In the genomic region with DNA sequence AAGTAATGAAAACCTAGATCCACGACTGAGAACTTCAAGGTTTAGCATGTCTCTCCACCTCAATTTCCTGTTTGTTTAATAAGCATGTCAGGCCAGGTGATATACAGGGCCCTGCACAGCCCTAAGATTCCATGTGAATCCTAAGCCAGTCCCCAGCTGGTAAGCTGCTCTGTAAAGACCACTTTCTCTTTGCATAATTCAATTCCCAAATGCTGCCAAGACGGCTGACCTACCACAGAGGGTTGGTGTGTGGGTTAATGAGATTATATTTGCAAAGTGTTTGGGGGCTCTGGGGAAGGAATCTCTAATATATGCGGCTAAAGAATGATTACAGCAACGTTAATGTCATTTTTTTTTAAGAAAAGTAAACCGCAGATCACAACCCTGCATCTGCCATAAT, we compare ENCODE assay signal across 23 mouse cellular contexts.
DNase-seq lines count a peak whose midpoint lies in the region; ATAC-seq and TF ChIP-seq lines count a peak whose summit lies in the region.
"Had no signal": no experiment of that assay in that cellular context is flagged by ENCODE, and none has a peak within 500 bp of the region (broad histone marks: within the 10 kb centered on the region; RNA-seq: fewer than 3 reads in every experiment).

No protein-coding gene starts in this region.

- ATAC-seq in hindbrain, embryonic 11.5 days (ENCODE audit: low FRiP score) = peak; percentile 60; the same call in 1 of the 2 replicates
- ATAC-seq in hindbrain, embryonic 16.5 days = no peak
- ATAC-seq in hindbrain, postnatal 0 days = no peak
- ATAC-seq in intestine, embryonic 16.5 days = no peak
- ATAC-seq: liver, postnatal 0 days; lung, postnatal 0 days had no signal

- DNase-seq in hindbrain, embryonic 11.5 days (ENCODE audit: low spot score) = peak; percentile 2
- peak; percentile 43 for DNase-seq in MN1 (ENCODE audit: low spot score)
- DNase-seq in Muller cell, postnatal 12 days (ENCODE audit: inconsistent ontology term) = peak; percentile 48
- DNase-seq in hindbrain, postnatal 0 days (ENCODE audit: low spot score) = peak; percentile 44
- DNase-seq in urinary bladder, adult 18-20 months (ENCODE audit: low spot score in 2 of 2) = no peak
- DNase-seq: adrenal gland, postnatal 14 days; cerebellum, adult 9-10 months; gastrocnemius, postnatal 14 days; heart, adult 18-20 months; heart, postnatal 14 days; kidney, adult 18-20 months; kidney, postnatal 4 days; liver, postnatal 0 days; spleen, adult 18-20 months had no signal

- H3K9me3 ChIP-seq in hindbrain, embryonic 11.5 days (ENCODE audit: control insufficient read depth, low read length) = no peaks in the 10 kb centered on the region
- H3K9me3 ChIP-seq in hindbrain, embryonic 16.5 days (ENCODE audit: control insufficient read depth, low read length) = no peaks in the 10 kb centered on the region
- no peaks in the 10 kb centered on the region for H3K9me3 ChIP-seq in hindbrain, postnatal 0 days (ENCODE audit: low read length)
- no peaks in the 10 kb centered on the region for H3K9me3 ChIP-seq in intestine, embryonic 16.5 days (ENCODE audit: control insufficient read depth, low read length)
- H3K9me3 ChIP-seq: embryonic facial prominence, embryonic 15.5 days; heart, embryonic 13.5 days; limb, embryonic 12.5 days; neural tube, embryonic 15.5 days had no signal

- H3K27ac ChIP-seq in hindbrain, embryonic 11.5 days (ENCODE audit: low read depth, low read length) = no peak overlapping the region
- H3K27ac ChIP-seq in hindbrain, embryonic 16.5 days (ENCODE audit: low read depth, low read length) = no peak overlapping the region
- H3K27ac ChIP-seq in hindbrain, postnatal 0 days = no peak overlapping the region
- no peak overlapping the region for H3K27ac ChIP-seq in intestine, embryonic 16.5 days (ENCODE audit: low read length)
- H3K27ac ChIP-seq: embryonic facial prominence, embryonic 15.5 days; heart, embryonic 13.5 days; limb, embryonic 12.5 days; macrophage; neural tube, embryonic 15.5 days had no signal

- no peak overlapping the region for H3K9ac ChIP-seq in hindbrain, embryonic 11.5 days (ENCODE audit: low read depth, low read length)
- no peak overlapping the region for H3K9ac ChIP-seq in hindbrain, embryonic 16.5 days (ENCODE audit: low read depth, low read length)
- no peak overlapping the region for H3K9ac ChIP-seq in hindbrain, postnatal 0 days (replicated peaks; ENCODE audit: low read length)
- no peak overlapping the region for H3K9ac ChIP-seq in intestine, embryonic 16.5 days (ENCODE audit: low read depth, low read length)
- H3K9ac ChIP-seq: embryonic facial prominence, embryonic 15.5 days; heart, embryonic 13.5 days; limb, embryonic 12.5 days; liver, postnatal 0 days; neural tube, embryonic 15.5 days had no signal

- 68% methylated on average over 5 of the region's 5 CpGs for WGBS in hindbrain, embryonic 11.5 days
- WGBS in hindbrain, embryonic 16.5 days = 29% methylated on average over 5 of the region's 5 CpGs
- WGBS in hindbrain, postnatal 0 days = 29% methylated on average over 5 of the region's 5 CpGs
- WGBS in intestine, embryonic 16.5 days = 49% methylated on average over 5 of the region's 5 CpGs

- no peaks in the 10 kb centered on the region for H3K4me1 ChIP-seq in hindbrain, embryonic 11.5 days (replicated peaks; ENCODE audit: control insufficient read depth, insufficient read depth, low read length)
- H3K4me1 ChIP-seq in hindbrain, embryonic 16.5 days (ENCODE audit: control insufficient read depth, insufficient read depth, low read depth, low read length) = peaks cover 4% of the 10 kb centered on the region
- H3K4me1 ChIP-seq in hindbrain, postnatal 0 days (ENCODE audit: insufficient read depth, low read length) = 0 out of 2 replicates have a peak, but pooled peaks cover 3% of the 10 kb centered on the region
- no peaks in the 10 kb centered on the region for H3K4me1 ChIP-seq in intestine, embryonic 16.5 days (ENCODE audit: control insufficient read depth, insufficient read depth, low read length)
- H3K4me1 ChIP-seq: embryonic facial prominence, embryonic 15.5 days; limb, embryonic 12.5 days; neural tube, embryonic 15.5 days had no signal

- no peaks in the 10 kb centered on the region for H3K27me3 ChIP-seq in hindbrain, embryonic 11.5 days (ENCODE audit: control insufficient read depth, insufficient read depth, low read length)
- H3K27me3 ChIP-seq in hindbrain, embryonic 16.5 days (replicated peaks; ENCODE audit: control insufficient read depth, insufficient read depth, low read length) = no peaks in the 10 kb centered on the region
- H3K27me3 ChIP-seq in hindbrain, postnatal 0 days (ENCODE audit: insufficient read depth, low read length) = no peaks in the 10 kb centered on the region
- no peaks in the 10 kb centered on the region for H3K27me3 ChIP-seq in intestine, embryonic 16.5 days (replicated peaks; ENCODE audit: control insufficient read depth, insufficient read depth, low read length)
- H3K27me3 ChIP-seq: embryonic facial prominence, embryonic 15.5 days; heart, embryonic 13.5 days; limb, embryonic 12.5 days; neural tube, embryonic 15.5 days had no signal

- H3K36me3 ChIP-seq in hindbrain, embryonic 11.5 days (ENCODE audit: control insufficient read depth, insufficient read depth, low read length) = no peaks in the 10 kb centered on the region
- no peaks in the 10 kb centered on the region for H3K36me3 ChIP-seq in hindbrain, embryonic 16.5 days (ENCODE audit: control insufficient read depth, insufficient read depth, low read length)
- no peaks in the 10 kb centered on the region for H3K36me3 ChIP-seq in hindbrain, postnatal 0 days (ENCODE audit: insufficient read depth, low read length)
- no peaks in the 10 kb centered on the region for H3K36me3 ChIP-seq in intestine, embryonic 16.5 days (ENCODE audit: control insufficient read depth, insufficient read depth, low read length)
- H3K36me3 ChIP-seq: embryonic facial prominence, embryonic 15.5 days; heart, embryonic 13.5 days; limb, embryonic 12.5 days; neural tube, embryonic 15.5 days had no signal

- no peak overlapping the region for H3K4me2 ChIP-seq in hindbrain, embryonic 11.5 days (replicated peaks; ENCODE audit: low read depth, low read length)
- no peak overlapping the region for H3K4me2 ChIP-seq in hindbrain, embryonic 16.5 days (ENCODE audit: low read length)
- no peak overlapping the region for H3K4me2 ChIP-seq in hindbrain, postnatal 0 days (ENCODE audit: low read depth, low read length)
- H3K4me2 ChIP-seq in intestine, embryonic 16.5 days (ENCODE audit: low read depth, low read length) = no peak overlapping the region
- H3K4me2 ChIP-seq: embryonic facial prominence, embryonic 15.5 days; heart, embryonic 13.5 days; limb, embryonic 12.5 days; liver, embryonic 11.5 days; neural tube, embryonic 15.5 days had no signal

- TF ChIP-seq CTCF in hindbrain, postnatal 0 days (IDR thresholded peaks at IDR 0.05; ENCODE audit: low read depth) = no peak

- no peak overlapping the region for H3K4me3 ChIP-seq in hindbrain, embryonic 11.5 days (ENCODE audit: low read depth, low read length)
- no peak overlapping the region for H3K4me3 ChIP-seq in hindbrain, embryonic 16.5 days (ENCODE audit: low read length)
- H3K4me3 ChIP-seq in hindbrain, postnatal 0 days (ENCODE audit: low read length) = no peak overlapping the region
- no peak overlapping the region for H3K4me3 ChIP-seq in intestine, embryonic 16.5 days (ENCODE audit: low read length)
- H3K4me3 ChIP-seq: embryonic facial prominence, embryonic 15.5 days; heart, embryonic 13.5 days; limb, embryonic 12.5 days; neural tube, embryonic 15.5 days had no signal

Comparison
In these comparisons a context has a peak if more than half of its experiments do, and no peak if none do; other contexts are left out.
1. DNase-seq: peak in hindbrain, embryonic 11.5 days (single experiment), MN1 (single experiment), Muller cell, postnatal 12 days (single experiment) and hindbrain, postnatal 0 days (single experiment); none in urinary bladder, adult 18-20 months (0 of 2).